Mouse (Mus musculus) kidney, adult 2 months (tissue): ENCODE measurements around the gene Cdc42se2.

Experiments
- CTCF ChIP-seq: fragments of 200-500 bp; conservative IDR thresholded peaks from 2 replicates; pipeline ENCODE4 v1.5.1; 2011; ENCODE audit warnings: low read depth, mild to moderate bottlenecking, control low read depth, low read length, moderate library complexity, mixed read lengths; ENCODE audit not compliant: insufficient read depth, insufficient read length
- POLR2A ChIP-seq: fragments of 200-500 bp; IDR thresholded peaks from one replicate; pipeline ENCODE4 v1.6.1; 2011; ENCODE audit warnings: low read depth, low read length, control low read depth

DNA sequence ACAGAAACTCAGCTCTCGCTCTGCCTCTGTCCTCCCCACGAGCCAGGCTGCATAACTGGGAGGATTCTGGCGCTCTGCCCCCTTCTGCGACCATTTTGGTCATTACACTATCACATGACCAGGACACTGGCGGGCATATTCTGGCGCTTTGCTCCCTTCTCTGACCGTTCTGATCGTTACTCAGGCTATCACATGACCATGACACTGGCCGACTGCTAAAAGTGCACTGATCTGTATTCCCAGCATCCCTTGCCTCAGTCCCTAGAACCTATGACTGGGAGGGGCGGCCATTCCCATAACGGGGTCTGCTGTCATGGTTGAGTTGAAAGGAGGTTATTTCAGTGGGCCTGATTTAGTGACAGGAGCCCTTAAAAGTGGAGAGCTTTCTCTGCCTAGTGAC lies 9.1 kb upstream of the Cdc42se2 start:
- no peak for TF ChIP-seq CTCF
- TF ChIP-seq POLR2A = no peak
